Comparison of ENCODE assay signal across 11 mouse cellular contexts in genomic region chr17:25604234-25604633, GRCm38 (mm10). TPM values are rescaled to one million over a fixed set of nuclear protein-coding genes. Genes with fewer than 3 reads are reported as not detected.
"Had no signal": no experiment of that assay in that cellular context is flagged by ENCODE, and none has a peak within 500 bp of the region (broad histone marks: within the 10 kb centered on the region; RNA-seq: fewer than 3 reads in every experiment).

No protein-coding gene starts in this region.

- ATAC-seq: liver, embryonic 12.5 days; midbrain, embryonic 13.5 days had no signal

- H3K4me2 ChIP-seq: kidney, embryonic 15.5 days; liver, embryonic 12.5 days; lung, embryonic 15.5 days; midbrain, embryonic 13.5 days; neural tube, embryonic 15.5 days had no signal

- H3K4me3 ChIP-seq: kidney, embryonic 15.5 days; left cerebral cortex, adult 2 months; liver, embryonic 12.5 days; lung, embryonic 15.5 days; midbrain, embryonic 13.5 days; myocyte; neural tube, embryonic 15.5 days had no signal

- H3K27ac ChIP-seq: kidney, embryonic 15.5 days; left cerebral cortex, adult 2 months; liver, embryonic 12.5 days; lung, embryonic 15.5 days; macrophage; midbrain, embryonic 13.5 days; neural tube, embryonic 15.5 days; stomach, postnatal 0 days had no signal

- H3K9me3 ChIP-seq: kidney, embryonic 15.5 days; liver, embryonic 12.5 days; lung, embryonic 15.5 days; midbrain, embryonic 13.5 days; neural tube, embryonic 15.5 days had no signal

- DNase-seq: lung, postnatal 14 days had no signal

- H3K27me3 ChIP-seq: kidney, embryonic 15.5 days; liver, embryonic 12.5 days; lung, embryonic 15.5 days; midbrain, embryonic 13.5 days; neural tube, embryonic 15.5 days had no signal

- H3K9ac ChIP-seq: kidney, embryonic 15.5 days; liver, embryonic 12.5 days; lung, embryonic 15.5 days; midbrain, embryonic 13.5 days; neural tube, embryonic 15.5 days had no signal

- H3K36me3 ChIP-seq: kidney, embryonic 15.5 days; liver, embryonic 12.5 days; lung, embryonic 15.5 days; midbrain, embryonic 13.5 days; neural tube, embryonic 15.5 days had no signal

RNA-seq across cellular contexts. Expression of gene Sox8, which starts 33.7 kb away (rescaled TPM):
- total RNA-seq: megakaryocyte-erythroid progenitor cell, adult 5-6 weeks had no signal
- polyA plus RNA-seq: macrophage had no signal
